Mouse (Mus musculus): ENCODE measurements around the gene A330070K13Rik. TPM values are rescaled to one million over a fixed set of nuclear protein-coding genes. Genes with fewer than 3 reads are reported as not detected.

The A330070K13Rik gene
- 1.3 and 2.2 TPM in 2 replicates for polyA plus RNA-seq (2021; fragmentation: Nextera tagmentation)
- long read RNA-seq, experiment 1: 0 reads
- long read RNA-seq, experiment 2, partial matches to known transcripts: 0 of 3 reads
- long read RNA-seq, experiment 2, other reads (novel, unspliced or antisense): 1 of 3 reads

DNA sequence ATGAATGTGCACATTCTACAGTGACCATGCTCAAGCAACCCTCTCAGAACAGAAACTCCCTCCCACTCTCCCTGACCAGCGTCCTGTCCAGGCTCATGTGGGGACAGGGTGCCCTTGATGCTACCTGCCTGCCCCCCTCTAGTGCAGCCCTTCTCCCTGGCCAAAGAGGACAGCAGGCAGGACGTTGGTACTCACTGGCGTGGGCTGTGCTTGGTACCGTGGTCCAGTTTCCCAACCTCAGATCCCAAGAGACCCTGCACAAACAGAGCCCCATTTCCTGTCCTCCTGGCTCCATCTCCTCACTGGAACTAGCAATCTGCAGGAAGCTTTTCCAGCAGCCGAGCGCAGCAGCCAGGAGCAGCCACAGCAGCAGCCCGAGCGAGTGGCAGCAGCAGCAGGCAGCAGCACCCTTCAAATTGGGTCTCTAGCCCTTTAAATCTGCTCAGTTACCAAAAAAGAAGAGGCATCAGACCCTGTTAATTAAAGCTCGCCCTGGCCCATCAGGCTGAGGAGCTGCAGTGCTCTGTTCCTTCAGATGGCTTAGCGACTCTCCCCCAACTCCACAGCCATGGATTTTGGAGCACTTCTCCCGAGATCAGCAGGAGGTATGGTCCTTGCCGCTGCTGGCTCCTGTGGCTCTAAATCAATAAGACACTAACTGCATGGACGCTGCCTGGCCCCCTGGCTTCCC is at the start of gene A330070K13Rik:
A330070K13Rik (minus strand) TSS at position 410 of the 691 bp plus-strand sequence.

GRCm38 (mm10) chr5:130369237-130369636 is 15.2 kb downstream of the A330070K13Rik start, which contains the start of gene Caln1:
TSS of gene Caln1 (plus strand) at chr5:130369455.

Other genes with a start within 250 kb of the A330070K13Rik start
- 10.8 and 11.1 TPM in 2 replicates for gene Kctd7, start 239.8 kb downstream of the A330070K13Rik start, polyA plus RNA-seq (2021; fragmentation: Nextera tagmentation)
- 25.0 and 33.1 TPM in 2 replicates for gene Rabgef1, start 212.8 kb downstream of the A330070K13Rik start, polyA plus RNA-seq (2021; fragmentation: Nextera tagmentation)
- 9.6 and 25.2 TPM in 2 replicates for gene Tmem248, start 167.6 kb downstream of the A330070K13Rik start, polyA plus RNA-seq (2021; fragmentation: Nextera tagmentation)
- 121 and 138 TPM in 2 replicates for gene Sbds, start 129.1 kb downstream of the A330070K13Rik start, polyA plus RNA-seq (2021; fragmentation: Nextera tagmentation)
- gene Tyw1, start 129.0 kb downstream of the A330070K13Rik start, polyA plus RNA-seq (2021; fragmentation: Nextera tagmentation): 8.8 and 9.6 TPM in 2 replicates
- 69.0 and 77.2 TPM in 2 replicates for gene Caln1, start 15.2 kb downstream of the A330070K13Rik start, polyA plus RNA-seq (2021; fragmentation: Nextera tagmentation)

Measured in left cerebral cortex, adult 6 months (tissue).